Mouse (Mus musculus): Measurements from ENCODE around the gene Accsl.

Accsl gene

GRCm38 (mm10) chr2:93869107-93869600 lies at the start of gene Accsl:
TSS of gene Accsl (minus strand) at chr2:93869157.
- DNase-seq (ENCODE audit: low spot score in 2 of 2), result no peak

GRCm38 (mm10) chr2:93913552-93913951 lies 44.6 kb upstream of the Accsl start:
- DNase-seq (ENCODE audit: low spot score in 2 of 2), result no peak

GRCm38 (mm10) chr2:93911942-93912341 lies 43.0 kb upstream of the Accsl start:
- DNase-seq (ENCODE audit: low spot score in 2 of 2), result peak in 1 of 2 experiments; percentile 50

- no peak for DNase-seq (ENCODE audit: low spot score in 2 of 2)
Observed at GRCm38 (mm10) chr2:93909716-93910115, 40.8 kb upstream of the Accsl start.

DNA sequence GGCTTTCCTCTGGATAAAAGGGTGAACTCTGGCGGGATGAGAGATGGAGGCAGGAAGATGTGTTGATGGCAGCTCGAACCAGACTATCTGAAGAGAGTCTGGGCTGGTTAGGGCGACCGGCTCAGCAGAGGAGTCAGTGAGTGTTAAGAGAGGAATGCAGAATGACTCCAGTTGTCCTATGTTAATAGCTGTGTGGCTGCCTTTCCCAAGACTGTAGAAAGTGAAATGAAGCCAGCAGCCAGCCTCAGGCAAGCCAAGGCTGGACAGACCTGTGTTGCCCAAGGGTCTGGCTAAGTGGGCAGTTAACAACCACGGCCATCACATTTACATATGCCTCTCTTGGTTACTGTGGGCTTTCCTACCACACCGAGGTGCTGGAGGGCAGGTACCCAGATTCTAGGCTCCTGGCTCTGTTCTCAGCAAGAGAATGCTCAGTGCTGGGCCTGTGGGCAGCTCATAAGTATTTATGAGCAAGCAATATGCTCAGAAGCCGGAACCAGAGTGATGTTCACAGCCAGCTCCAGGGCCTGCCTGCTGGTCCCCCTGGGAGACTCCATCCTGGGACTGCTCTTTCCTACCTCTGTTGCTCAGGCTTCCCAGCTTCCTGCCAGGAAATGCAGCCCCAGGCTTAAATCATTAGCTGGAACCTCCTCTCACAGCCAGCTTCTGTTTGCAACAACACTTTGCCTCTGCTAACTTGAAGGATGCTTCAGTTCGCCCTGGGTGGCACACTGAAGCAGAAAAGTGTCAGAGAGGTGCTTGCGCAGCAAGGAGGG lies 38.8 kb upstream of the Accsl start:
- DNase-seq (ENCODE audit: low spot score in 2 of 2), result no peak

GRCm38 (mm10) chr2:93906316-93906715 lies 37.4 kb upstream of the Accsl start:
- DNase-seq (ENCODE audit: low spot score in 2 of 2), result no peak

DNA sequence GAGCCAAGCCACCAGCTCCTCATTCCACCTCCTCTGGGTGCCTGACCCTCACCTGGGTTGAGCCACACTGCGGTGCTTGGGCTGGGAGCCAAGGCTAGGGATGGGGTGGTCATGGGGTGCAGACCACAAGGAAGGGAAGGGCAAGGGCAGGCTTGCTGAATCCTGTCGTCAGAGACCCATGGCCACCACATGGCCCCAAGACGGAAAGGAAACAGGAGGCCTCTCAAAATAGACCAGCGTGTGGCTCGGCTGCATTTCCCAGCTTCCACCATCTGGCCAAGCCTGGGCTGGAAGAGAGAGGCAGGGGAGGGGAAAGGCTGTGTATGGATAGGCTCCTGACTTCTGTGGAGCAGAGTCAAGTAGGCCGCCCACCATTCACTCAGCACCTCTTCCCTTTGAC lies 34.5 kb upstream of the Accsl start:
- peak in 1 of 2 experiments; percentile 68 for DNase-seq (ENCODE audit: low spot score in 2 of 2)

- DNase-seq (ENCODE audit: low spot score in 2 of 2), result no peak
Observed at GRCm38 (mm10) chr2:93902680-93903305, 33.8 kb upstream of the Accsl start.

DNA sequence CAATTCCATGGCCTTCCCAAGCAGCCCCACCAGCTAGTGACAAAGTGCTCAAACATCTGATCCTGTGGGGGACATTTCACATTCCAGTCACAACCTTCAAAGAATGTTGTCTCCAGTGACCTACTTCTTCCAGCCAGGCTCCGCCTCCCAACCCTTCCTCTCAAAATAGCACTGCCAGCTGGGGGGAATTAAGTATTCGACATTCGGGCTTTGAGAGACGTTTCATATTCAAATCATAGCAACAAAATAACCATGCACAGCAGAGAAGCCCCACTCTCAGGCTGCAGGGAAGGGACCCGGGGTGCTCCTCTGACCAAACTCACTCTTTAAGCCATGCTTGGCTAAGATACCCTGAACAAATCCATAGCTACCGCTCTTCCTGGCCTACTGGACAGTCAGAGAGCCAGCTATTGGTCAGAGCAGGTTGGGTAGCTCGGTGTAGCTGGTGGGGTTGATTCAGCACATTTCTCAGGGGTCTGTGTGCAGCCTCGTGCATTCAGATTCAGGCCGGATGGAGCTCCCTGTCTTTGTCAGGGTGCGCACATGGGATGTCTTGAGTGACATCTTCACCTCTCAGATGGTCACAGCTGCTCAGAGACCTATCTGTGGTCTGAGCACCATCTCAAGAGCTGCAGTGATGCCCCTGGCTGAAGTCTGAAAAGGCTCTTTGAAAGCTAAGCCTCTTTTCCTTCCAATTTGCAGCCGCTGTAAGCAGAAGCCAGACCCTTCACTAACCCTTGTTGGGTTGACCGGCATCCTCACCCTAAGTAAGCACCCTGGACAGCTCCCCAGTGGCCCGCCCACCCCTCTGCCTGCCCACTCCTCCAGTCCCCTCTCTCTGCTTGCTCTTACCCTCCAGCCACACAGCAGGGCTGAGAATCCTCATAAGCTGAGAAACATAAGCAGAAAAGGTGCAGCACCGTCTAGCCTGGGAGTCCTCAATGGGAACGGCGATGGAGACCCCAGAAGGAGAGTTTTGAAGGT lies 30.7 kb upstream of the Accsl start:
- no peak for DNase-seq (ENCODE audit: low spot score in 2 of 2)

DNA sequence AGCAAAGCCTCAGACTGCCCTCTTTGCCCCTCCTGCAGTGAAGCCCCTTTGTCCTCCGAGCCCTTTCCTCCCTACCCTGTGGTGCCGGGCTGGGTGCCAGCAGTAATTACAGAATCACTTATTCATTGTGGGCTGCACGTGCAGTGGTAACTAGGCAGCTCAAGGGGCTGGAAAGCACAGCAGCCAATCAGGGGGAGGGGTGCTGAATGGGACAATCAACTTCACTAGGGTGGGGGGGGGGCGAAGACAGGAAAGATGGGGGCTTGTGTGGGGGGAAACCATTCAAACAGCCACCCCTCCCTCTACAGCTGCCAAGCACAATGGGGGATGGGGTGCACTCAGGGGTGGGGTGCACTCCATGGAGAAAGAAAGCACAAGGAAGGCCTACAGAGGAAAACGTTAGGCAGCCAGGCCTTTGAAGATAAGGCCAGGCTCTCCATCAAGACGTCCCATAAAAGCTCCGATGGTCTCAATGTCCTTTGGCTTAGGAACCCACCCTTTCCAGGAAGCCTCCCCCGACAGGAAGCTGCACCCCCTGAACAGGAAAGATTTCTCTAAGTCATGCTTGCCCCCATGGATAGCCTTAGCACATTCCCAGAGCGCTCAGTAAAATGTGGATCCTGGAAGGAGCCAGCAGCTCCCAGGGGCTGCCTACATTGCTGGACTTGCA lies 22.8 kb upstream of the Accsl start:
- DNase-seq (ENCODE audit: low spot score in 2 of 2), result peak; percentile 39 to 65

DNA sequence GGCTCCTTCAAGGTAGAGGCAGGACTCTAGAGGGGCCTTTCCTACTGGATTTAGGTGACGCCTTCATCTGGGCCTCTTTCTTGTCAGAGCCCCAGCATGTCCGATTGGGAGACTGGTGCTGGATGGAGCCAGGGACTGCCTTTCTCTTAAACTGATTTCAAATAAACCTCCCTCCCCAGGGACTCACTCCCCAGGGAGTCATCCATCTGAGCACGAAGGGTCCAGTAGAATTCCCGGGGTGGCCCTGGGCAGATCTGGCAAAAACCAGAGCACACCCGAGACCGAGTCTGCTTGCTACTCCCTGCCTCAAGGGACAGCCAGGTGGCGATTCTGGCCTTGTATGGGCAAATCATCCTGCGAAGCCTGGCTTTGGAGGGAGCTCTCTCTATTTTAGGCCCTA lies 21.2 kb upstream of the Accsl start:
- no peak for DNase-seq (ENCODE audit: low spot score in 2 of 2)

DNA sequence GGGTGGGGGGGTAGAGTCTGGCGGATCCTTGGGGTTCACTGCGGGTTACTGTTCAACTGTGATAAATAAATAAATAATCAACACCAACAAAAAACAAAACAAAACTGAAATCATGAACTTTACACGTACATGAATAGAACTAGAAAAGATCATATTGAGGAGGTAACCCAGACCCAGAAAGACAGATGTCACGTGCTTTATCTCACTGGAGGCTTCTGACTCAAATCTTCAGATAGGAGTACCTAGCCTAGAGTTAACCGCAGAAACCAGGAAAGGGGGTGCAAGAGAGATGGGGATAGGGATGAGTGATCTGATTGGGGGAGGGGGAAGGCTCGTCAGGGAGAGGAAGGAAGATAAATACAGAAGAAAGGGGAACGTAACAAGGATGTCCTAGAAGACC lies 20.1 kb upstream of the Accsl start:
- DNase-seq (ENCODE audit: low spot score in 2 of 2), result no peak

DNA sequence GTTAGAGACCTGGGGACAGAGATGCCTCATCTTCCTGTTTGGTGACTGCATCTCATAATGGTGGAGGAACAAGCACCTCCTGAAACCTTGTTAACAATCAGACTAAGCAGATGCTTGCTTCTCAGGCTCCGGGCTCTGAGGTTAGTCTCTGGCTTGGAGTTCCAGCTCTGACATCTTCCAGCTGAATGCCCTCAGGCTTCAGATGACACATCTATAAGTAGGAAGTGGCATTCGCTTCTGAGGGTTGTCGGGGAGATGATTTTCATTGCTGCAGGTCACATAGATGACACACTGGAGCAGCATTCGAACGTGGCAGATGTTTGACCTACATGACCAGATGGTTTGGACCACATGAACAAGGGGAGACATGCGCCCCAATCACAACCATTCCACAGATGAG lies 19.4 kb upstream of the Accsl start:
- DNase-seq (ENCODE audit: low spot score in 2 of 2), result no peak

GRCm38 (mm10) chr2:93887273-93887672 lies 18.3 kb upstream of the Accsl start:
- DNase-seq (ENCODE audit: low spot score in 2 of 2), result no peak

DNA sequence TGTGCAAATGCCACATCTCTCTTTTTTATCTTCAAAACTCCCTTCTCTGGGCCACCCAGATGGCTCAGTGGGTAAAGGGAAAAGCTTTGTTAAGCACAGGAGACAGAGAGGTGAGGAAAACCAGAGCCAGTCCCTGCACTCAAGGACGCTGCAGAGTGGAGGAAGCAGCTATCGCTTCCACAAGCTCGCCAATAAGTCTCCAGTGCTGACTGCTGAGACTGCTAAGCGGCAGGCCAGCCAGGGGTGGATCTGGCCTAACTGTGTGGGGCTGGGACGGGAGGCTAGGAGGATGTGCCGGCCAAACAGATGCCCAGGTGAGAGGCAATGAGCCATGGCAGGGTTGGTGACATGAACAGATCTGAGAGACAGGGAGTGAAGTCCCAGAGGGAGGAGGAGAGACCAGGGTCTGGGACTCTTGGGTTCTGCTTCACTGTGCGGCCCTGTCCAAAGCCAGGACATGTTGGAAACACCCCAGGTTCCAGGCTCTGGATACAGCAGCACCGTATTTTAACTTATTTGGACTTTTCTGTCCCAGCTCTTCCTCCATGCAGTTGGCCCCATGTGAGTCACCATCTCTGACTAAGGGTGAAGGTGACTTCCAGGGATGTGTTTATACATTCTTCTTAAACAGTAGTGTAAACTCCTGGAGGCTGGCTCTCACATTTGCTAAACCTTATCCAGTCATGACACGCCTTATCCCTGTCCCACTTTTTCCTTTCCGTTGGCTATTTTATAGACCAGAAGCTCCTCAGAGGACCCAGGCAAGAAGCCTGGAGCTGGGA lies 17.2 kb upstream of the Accsl start:
- DNase-seq (ENCODE audit: low spot score in 2 of 2), result no peak

DNA sequence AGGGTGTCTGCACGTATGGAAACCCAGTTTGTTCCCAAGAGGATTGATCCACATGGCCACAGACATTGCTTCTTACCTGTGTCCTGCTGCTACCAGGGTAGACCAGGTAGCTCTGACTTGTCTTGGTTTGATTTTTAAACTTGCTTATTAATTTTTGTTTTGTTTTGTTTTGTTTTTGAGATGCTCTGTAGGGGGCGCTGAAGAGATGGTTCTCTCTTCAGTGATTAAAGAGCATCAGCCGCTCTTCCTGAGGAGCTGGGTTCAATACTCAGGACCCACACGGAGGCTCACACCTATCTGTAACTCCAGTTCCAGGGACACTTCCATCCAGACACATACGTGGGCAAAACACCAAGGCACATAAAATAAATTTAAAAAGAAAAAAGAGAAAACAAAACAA lies 14.1 kb upstream of the Accsl start:
- DNase-seq (ENCODE audit: low spot score in 2 of 2), result no peak

- no peak for DNase-seq (ENCODE audit: low spot score in 2 of 2)
Observed at GRCm38 (mm10) chr2:93881640-93882367, 12.8 kb upstream of the Accsl start.

DNA sequence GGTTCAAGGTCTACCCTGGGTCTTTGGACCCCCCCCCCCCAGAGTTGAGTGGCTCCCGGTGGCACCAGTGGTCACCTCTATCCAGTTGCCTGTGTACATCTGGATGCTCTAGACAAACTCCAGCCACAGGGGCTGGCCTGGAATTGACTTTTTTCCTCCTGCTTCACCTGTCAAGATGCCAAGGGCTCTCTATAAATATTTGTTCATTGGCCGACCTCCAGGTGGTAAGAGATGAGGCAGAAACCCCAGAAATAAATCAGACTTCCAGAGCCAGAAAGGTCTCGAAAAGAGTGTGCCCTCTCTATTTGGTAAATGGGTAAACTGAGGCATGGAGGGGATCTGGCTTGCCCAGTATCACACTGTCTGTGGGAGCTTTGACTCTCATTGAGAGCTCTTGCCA lies 12.0 kb upstream of the Accsl start:
- no peak for DNase-seq (ENCODE audit: low spot score in 2 of 2)

DNA sequence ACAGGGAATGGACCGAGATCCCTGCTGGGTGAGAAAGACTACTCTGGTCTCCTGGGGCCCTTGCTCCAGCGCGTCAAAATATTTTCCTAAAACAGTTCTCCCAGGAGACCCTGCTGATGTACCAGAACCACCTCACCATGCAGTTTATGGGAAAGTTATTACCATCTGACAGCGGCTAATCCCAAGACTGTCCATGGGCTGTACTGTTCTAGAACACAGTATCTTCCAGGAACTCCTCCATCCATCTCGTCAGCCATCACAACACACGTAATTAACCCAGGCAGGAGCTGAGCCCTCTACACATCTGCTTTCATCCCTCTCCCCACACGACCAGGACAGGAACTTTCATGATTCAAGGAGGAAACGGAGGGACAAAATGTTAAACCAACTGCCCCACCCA lies 11.5 kb upstream of the Accsl start:
- no peak for DNase-seq (ENCODE audit: low spot score in 2 of 2)

DNA sequence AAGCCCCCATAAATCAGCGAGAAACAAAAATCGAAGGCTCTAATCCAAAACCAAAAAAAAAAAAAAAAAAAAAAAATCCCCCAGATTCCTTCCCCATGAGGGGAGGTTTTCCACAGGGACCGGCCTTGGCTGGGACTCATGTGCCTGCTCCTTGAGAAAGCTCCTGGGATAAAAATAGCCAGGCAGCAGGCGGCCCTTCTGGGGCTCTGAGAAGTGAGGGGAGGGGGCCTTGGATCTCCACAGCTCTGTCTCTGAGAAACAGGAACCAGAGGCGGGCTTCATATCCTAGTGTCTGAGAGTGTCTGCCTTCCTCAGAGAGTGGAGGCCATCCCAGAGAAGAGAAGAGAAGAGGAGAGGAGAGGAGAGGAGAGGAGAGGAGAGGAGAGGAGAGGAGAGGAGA lies 8.0 kb upstream of the Accsl start:
- DNase-seq (ENCODE audit: low spot score in 2 of 2), result no peak
